Mouse (Mus musculus) brown adipose tissue, adult 24 weeks (tissue): ENCODE results near the gene Sec24b. TPM values are rescaled to one million over a fixed set of nuclear protein-coding genes. Genes with fewer than 3 reads are reported as not detected.
A peak's percentile ranks its signal among the peaks of the same experiment; 100 is the strongest.

ENCODE experiments used
- H3K27ac ChIP-seq: fragments of 200-500 bp; replicated peaks from 2 replicates; pipeline ENCODE4 v1.5.1; 2012; ENCODE audit warnings: low read depth, mild to moderate bottlenecking, low read length
- H3K4me1 ChIP-seq: fragments of 200-500 bp; 2 replicates; pipeline ENCODE4 v1.6.1; 2012; ENCODE audit warnings: low read length, mixed read lengths; ENCODE audit not compliant: control insufficient read depth, insufficient read depth, insufficient read length
- H3K4me3 ChIP-seq: fragments of 200-500 bp; 2 replicates; pipeline ENCODE4 v1.5.1; 2012; ENCODE audit warnings: low read depth, mild to moderate bottlenecking, low read length, moderate library complexity; ENCODE audit not compliant: insufficient read depth
- polyA plus RNA-seq: library from polyadenylated mRNA; stranded (reverse); fragments of >200 nt; gene quantifications from 2 replicates; pipeline ENCODE4 v1.2.4, GENCODE M21; 2012; ENCODE audit not compliant: missing spikeins, insufficient read depth, insufficient read length

The Sec24b gene
- polyA plus RNA-seq, 1 experiment: 23.6 TPM

DNA sequence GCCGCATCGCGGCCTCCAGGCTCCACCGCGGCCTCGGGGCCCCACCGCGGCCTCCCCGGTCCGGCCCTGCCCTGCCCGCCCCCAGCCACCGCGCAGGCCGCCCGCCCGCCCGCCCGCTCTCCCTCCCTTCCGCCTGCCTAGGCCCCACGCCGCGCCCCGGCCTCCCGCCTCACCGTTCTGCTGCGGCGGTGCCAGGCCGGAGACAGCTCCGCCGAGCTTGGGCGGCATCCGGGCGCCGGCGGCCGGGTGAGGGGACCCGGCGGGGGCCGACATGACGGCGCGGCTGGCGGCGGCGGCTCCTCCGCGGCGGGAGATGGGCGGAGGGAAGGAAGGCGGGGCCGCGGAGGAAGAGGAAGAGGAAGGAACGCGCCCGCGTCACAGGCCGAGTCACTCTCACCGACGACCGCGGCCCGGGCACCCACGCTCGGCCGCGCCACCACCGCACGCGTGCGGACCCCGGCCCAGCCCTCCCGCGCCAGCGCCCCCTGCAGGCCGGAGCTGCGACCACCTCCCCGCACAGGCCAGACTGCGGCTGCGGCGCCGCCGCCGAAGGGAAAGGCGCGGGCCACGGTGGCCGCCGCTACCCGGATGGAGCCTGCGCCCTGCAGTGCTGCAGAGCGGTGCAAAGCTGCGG, 840 bp downstream of the Sec24b start:
- H3K27ac ChIP-seq: peak overlapping the region; percentile 77
- H3K4me3 ChIP-seq: peak overlapping the region; percentile 92
- peaks cover 16% of the 10 kb centered on the region for H3K4me1 ChIP-seq

DNA sequence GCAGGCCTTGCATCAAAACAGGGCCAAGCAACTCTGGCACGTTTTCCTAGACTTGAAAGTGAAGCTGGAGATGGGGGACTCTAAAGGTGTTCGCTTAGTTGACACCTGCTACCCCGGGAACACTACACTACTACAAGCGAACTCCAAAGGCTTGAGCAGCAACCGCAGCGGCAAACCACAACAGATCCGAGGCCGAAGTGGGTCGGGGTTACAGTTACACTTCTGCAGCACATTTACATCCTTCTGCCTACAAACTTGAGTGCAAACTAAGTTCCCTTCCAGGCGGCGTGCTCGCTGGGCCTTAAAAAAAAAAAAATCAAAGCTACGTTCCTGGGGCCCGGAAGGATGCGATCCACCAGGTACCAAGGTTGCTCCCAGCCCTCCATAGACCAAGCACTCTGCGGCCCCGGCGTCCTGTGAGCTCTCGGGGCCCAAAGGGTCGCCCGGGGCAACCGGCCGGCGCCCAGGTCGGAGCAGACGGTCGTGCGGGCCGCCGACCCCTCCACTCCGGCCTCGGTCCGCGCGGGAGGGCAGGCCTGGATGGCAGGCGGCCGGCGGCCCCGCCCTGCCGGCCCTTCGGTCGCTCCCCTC, 1.5 kb downstream of the Sec24b start:
- H3K27ac ChIP-seq: peak overlapping the region; percentile 77
- H3K4me3 ChIP-seq: peak overlapping the region; percentile 92
- H3K4me1 ChIP-seq: peaks cover 19% of the 10 kb centered on the region

GRCm38 (mm10) chr3:130058488-130058887, 2.9 kb downstream of the Sec24b start:
- peaks cover 31% of the 10 kb centered on the region for H3K4me1 ChIP-seq
- H3K27ac ChIP-seq: peak overlapping the region; percentile 38
- H3K4me3 ChIP-seq: no peak overlapping the region

DNA sequence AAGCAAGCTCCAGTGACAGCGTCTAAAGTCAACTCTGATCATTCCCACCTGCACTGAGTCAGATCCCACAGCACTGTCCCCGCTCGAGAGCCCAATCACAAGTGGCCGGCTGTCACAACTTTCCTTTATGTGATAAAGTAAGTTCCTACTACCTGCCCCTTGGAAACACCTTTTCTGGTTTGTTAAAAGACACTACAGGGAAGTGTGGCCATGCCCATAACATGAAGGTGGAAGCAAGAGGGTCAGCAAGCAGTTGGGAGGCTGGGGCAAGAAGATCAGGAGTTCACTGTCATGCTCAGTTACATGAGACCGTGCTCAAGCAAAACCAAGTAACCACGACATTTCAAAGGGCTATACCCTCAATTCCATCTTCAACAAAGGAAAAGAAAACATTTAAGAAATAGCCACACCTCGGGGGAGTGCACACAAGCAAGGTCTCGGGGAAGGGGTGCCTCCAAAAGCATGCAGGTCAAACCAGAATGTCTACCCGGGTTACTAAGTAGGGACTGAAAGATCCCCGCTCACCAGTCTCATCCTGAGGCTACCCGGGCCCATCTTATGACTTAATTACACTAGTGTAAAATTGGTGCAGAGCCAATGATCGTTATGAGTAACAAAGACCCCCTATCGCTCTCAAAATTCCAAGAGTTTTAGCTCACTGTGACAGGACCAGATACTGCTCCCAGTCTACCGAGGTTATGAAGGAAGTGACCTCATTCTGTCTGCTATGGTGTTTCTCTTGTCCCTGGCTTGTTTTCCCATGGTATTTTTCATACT, 3.6 kb downstream of the Sec24b start:
- peak overlapping the region; percentile 15 for H3K27ac ChIP-seq

DNA sequence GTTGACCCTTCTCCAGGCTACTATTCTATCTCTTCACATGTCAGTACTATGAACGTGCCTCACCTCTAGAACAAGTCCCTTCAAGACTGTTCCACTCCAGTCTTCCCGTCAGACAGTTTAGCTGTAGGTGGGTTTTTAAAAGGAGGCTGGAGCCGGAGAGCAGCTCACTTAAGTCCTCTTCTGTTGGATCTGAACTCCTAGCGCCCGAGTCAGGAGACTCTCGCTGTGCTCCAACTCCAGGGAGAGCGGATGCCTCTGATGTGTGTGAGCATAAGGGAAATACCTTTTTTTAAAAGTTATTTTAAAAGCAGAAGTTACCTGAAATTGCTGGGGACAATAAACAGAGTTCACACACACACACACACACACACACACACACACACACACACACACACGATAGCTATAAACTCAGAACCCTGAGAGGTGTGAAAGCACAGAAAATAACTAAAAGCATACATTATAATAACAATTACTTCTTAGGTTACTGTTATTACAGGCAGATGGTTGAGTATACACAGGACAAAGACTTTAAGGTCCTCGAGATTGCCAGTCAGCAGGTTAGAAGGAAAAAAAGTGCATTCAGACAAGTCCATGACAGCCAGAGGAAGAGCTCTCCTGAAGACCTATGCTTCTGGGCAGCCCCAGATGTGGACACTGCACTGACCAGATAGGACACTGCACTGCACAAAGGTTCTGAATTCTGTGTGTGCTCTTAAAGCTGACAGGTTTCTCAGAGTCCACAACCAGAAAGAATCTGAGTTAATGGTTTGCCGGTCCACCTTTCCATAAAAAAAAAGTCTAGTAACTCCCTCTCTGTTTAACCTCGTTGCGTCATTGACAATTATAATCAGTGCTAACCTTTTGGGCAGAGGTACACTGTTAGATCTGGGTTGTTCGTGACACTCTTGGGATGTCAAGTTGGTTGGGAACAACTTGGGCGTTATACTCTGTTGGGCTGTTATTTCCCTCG, 5.7 kb downstream of the Sec24b start:
- H3K4me1 ChIP-seq: peaks cover 46% of the 10 kb centered on the region
- no peak overlapping the region; the same call in 1 of the 2 replicates for H3K27ac ChIP-seq
- no peak overlapping the region for H3K4me3 ChIP-seq

More for the DNA sequence above, 3.6 kb downstream of the Sec24b start:
- Histone ChIP-seq H3K4me1 (peaks cover 35% of the 10 kb centered on the region), H3K4me3 (no peak overlapping the region)

- Histone ChIP-seq H3K4me1 (peaks cover 46% of the 10 kb centered on the region), H3K4me3 (no peak overlapping the region), H3K27ac (peak overlapping the region; percentile 44)
Observed at GRCm38 (mm10) chr3:130054587-130054986, 6.8 kb downstream of the Sec24b start.

DNA sequence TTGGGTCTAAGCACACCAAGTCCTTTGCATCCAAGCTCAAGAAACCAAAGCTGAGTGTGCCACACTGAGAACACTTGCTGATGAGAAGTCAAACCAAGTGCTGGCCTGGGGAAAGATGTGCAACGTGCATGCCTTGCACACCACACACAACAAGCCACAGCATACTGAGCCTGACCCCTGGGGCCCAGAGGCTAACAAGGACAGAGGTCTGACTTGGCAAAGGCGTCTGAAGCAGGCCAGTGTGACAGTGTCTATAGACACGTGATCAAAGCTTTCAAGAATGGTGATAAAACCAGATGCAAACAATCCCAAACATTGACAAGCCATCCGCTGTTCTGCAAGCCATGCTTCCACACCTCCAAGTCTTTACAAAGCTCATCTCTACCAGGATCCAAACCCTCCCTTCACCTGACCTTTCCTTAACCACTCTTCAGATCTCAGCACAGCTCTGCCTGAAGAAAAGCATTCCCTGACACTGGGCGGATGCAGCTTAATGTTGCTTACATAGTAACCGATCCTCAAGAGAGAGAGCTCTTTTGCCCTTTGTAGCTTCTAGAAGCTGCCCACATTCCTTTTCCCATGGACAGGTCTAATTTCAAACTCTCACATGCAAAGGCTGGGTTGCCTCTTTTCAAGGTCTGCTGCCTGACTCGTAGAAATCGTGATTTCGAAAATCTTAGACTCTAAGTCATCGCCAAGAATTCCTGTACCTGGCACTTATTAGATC, 7.8 kb downstream of the Sec24b start:
- Histone ChIP-seq H3K4me3 (no peak overlapping the region), H3K27ac (peak overlapping the region; percentile 64), H3K4me1 (peaks cover 43% of the 10 kb centered on the region)

DNA sequence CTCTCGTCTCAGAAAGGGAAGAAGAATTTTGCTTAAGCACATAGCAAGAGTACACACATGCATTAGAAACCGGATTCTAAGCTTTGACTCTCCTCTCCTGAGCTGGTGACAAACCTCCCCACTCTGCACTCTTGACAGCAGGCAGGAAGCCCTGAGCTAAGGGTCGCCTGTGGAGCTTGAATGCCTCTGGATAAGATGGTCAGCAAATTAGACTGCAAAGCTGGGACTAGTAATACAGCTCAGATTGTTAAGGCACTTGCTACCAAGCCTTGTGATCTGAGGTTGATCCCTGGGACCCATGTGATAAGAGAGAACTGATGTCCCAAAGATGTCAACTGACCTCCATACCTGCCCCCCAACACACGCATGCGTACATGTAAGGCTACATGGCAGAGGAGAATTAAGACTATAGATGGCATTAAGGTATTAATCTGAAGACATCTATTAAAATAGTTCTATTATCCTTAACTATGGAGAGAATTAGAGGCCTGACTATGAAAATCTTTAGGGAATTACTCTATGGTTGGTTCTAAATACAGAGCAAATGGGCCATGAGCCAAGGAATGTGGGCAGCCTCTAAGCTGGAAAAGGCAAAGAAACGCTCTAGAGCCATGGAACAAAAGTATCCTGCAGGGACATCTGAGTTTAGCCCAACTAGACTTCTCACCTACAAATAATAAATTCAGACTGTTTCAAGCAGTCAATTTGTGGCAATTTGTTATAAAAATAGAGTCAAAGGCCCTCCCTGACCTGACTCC, 8.6 kb downstream of the Sec24b start:
- Histone ChIP-seq H3K4me1 (peaks cover 38% of the 10 kb centered on the region), H3K27ac (peak overlapping the region; percentile 64)

DNA sequence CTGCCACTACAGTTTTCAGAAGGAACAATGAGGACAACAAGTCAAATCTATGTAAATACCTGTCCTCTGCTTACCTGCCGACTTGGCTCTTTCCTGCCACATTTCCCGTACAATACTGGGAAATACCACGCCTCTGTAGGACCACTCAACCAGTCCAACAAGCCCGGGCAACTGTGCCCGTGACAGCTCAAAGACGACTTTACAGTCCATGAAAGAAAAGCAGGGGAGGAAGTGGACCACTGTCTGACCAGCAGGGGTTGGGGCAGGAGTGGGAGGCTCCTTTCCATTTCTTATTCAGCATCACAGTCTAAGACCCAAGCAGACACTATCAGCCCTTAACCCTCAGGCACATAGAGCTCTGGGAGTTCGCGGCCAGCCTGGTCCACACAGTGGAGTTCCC, 9.2 kb downstream of the Sec24b start:
- Histone ChIP-seq H3K27ac (peak overlapping the region; percentile 32), H3K4me3 (no peak overlapping the region), H3K4me1 (peaks cover 36% of the 10 kb centered on the region)

More for the DNA sequence above, 8.6 kb downstream of the Sec24b start:
- no peak overlapping the region for H3K4me3 ChIP-seq

- H3K27ac ChIP-seq: no peak overlapping the region
- 0 out of 2 replicates have a peak, but pooled peaks cover 2% of the 10 kb centered on the region for H3K4me1 ChIP-seq
- H3K4me3 ChIP-seq: no peak overlapping the region
Observed at GRCm38 (mm10) chr3:130040711-130041110, 20.6 kb downstream of the Sec24b start.

GRCm38 (mm10) chr3:130040017-130040416, 21.3 kb downstream of the Sec24b start:
- Histone ChIP-seq H3K4me3 (no peak overlapping the region), H3K4me1 (0 out of 2 replicates have a peak, but pooled peaks cover 2% of the 10 kb centered on the region), H3K27ac (no peak overlapping the region)

DNA sequence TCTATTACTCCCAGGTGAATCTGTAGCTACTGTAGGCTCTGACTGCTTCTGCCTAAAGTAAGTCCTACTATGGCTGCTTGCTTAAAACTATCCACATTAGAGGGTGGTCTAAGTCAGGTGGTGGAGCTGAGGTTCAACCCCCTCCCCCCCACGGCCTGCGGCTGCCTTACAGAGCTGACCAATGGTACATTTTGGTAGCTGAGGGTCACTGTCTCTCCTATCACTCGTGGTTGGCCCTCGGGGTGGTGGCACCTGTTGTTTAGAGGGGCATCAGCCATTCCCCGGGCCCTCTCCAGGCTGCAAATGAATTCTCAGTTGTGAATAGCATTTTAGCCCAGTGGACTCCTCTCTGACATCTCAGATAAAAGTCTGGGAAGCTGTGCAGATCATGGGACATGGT, 32.6 kb downstream of the Sec24b start:
- H3K27ac ChIP-seq: no peak overlapping the region
- H3K4me1 ChIP-seq: no peaks in the 10 kb centered on the region
- H3K4me3 ChIP-seq: no peak overlapping the region

DNA sequence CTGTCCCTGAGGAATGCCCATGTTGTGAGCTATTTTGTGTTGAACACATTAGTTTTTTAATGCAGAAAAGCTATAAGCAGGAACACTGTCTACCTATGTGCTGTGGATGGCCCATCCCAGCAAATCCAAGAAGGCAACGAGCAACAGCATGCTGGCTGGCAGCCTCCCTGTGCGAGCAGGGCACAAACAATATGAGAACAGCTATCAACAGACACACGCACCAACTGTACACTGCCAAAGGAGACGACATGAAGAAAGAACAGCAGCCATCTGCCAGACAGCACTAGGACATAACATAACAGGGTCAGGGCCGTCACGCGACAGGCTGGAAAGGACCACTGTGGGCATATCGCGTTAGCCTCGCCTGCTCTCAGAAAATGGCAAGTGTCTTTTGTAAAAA, 35.2 kb downstream of the Sec24b start:
- Histone ChIP-seq H3K4me1 (no peaks in the 10 kb centered on the region), H3K27ac (no peak overlapping the region), H3K4me3 (no peak overlapping the region)
